Mouse (Mus musculus): Measurements from ENCODE around the gene Tle1. TPM values are rescaled to one million over a fixed set of nuclear protein-coding genes. Genes with fewer than 3 reads are reported as not detected.

Tle1 gene
- 12.5 TPM for polyA plus RNA-seq (2017; shearing (Covaris generic))

GRCm38 (mm10) chr4:72200559-72201409 lies at the start of gene Tle1:
Tle1 (minus strand) TSS chr4:72200919.

